Mouse (Mus musculus) monocyte, adult 5-6 weeks (primary cell): ENCODE data around the gene Btbd35f30. TPM values are rescaled to one million over a fixed set of nuclear protein-coding genes. Genes with fewer than 3 reads are reported as not detected.
"Not testable (repeated sequence)": the region's sequence is repeated elsewhere in the genome, so short reads cannot be mapped to it uniquely, and the experiment has no call there.

Source experiments
- ATAC-seq: fragments of 153-309, 156-312 bp; replicated peaks from 2 replicates; pipeline ENCODE4 v1.8.0; 2017; ENCODE audit warnings: mild to moderate bottlenecking; ENCODE audit not compliant: low TSS enrichment, insufficient number of reproducible peaks, severe bottlenecking, poor library complexity, low FRiP score
- total RNA-seq: library from RNA; stranded (forward); fragments of 200-1000, 200-491, 200-594 nt; gene quantifications from 3 replicates; pipeline ENCODE4 v1.2.3, GENCODE M21; 2017

Btbd35f30 gene
- total RNA-seq: not detected in 3 replicates

DNA sequence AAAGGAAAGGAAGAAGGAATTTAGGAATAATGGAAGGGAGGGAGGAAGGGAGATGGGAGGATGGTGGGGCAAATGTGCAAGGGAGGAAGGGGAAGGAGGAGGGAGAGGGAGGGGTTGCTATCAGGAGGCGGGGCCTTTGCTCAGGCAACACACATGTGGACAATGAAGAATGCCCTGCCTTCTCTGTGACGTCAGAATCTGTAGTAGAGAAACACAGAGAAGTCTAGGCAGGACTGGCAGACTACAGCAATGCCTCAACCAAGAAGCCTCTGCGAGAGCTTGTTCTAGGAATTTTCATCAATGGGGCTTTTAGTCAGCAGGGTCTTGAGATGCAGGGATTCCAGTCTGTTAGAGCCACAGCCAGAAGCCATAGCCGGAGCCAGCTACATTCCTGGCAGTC, at the start of gene Btbd35f30:
Btbd35f30 (plus strand) TSS at position 301 of the 400 bp plus-strand sequence.
- not testable (repeated sequence) for ATAC-seq

DNA sequence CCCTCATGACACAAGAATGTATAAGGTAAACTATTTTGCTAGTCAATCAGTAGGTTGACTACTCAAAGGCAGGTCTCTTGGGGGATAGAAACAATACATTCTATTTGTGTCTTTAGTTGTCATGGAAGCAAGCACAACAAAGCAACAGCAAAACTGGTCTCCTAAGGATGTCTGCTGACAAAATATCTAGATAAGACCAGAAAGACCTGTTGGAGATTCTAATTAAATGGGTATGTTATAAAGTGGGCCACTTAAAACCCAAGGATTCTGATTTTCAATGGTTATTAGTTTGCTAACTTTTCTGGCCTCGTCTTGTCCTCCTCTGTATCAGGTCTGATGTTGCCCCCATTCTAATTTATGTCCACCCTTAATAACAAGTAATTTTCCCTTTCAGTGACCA, 47.0 kb downstream of the Btbd35f30 start, which contains the start of gene Gm21789:
Gm21789 (plus strand) TSS at position 301 of the 400 bp plus-strand sequence.
- not testable (repeated sequence) for ATAC-seq

Other genes starting within 250 kb of the Btbd35f30 start
- not detected in 3 replicates for gene Gm5926, start 243.9 kb upstream of the Btbd35f30 start, total RNA-seq
- gene Btbd35f21, start 168.5 kb upstream of the Btbd35f30 start, total RNA-seq: not detected in 3 replicates
- gene Gm21789, start 47.1 kb downstream of the Btbd35f30 start, total RNA-seq: not detected in 3 replicates
- gene Btbd35f5, start 79.3 kb downstream of the Btbd35f30 start, total RNA-seq: not detected in 3 replicates